Mouse (Mus musculus) testis, adult 2 months (tissue): ENCODE data around the gene Enpp6.

Experiments used
- CTCF ChIP-seq: fragments of 200-500 bp; IDR thresholded peaks from 2 replicates; pipeline ENCODE4 v1.5.1; 2012; ENCODE audit warnings: low read depth, mild to moderate bottlenecking, inconsistent platforms, low read length, moderate library complexity; ENCODE audit not compliant: control insufficient read depth, insufficient read depth, insufficient replicate concordance
- POLR2A ChIP-seq: fragments of 200-500 bp; IDR thresholded peaks from 2 replicates; pipeline ENCODE4 v1.6.1; 2012; ENCODE audit warnings: low read depth, mild to moderate bottlenecking, inconsistent platforms, low read length, moderate library complexity; ENCODE audit not compliant: control insufficient read depth

DNA sequence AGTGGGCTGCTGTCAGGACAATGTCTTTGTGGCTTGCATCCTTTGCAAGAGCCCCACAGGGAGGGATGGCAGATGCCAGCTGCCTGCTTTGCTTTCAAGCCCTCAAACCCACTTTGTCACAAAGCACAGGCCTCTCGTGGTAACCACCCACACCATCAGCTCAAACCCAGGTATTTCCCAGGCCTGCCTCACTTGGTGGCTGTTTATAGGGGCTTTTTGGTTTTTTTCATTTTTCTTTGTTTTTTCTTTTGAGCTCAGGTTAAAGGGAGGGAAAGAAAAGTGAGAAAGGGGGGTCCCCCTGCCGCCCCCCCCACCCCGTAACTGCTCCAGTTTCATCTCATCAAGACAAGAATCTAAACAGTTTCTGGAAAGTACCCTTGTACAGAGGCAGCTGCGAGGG is 43.4 kb upstream of the Enpp6 start:
- TF ChIP-seq CTCF = no peak
- no peak for TF ChIP-seq POLR2A
